Mouse (Mus musculus): Measurements from ENCODE around the gene Cltrn. TPM values are rescaled to one million over a fixed set of nuclear protein-coding genes. Genes with fewer than 3 reads are reported as not detected.

The Cltrn gene
- polyA plus RNA-seq (2015; fragmentation: Nextera tagmentation; extraction: Ambion mirVana), result 0.67 and 1.2 TPM in 2 replicates

DNA sequence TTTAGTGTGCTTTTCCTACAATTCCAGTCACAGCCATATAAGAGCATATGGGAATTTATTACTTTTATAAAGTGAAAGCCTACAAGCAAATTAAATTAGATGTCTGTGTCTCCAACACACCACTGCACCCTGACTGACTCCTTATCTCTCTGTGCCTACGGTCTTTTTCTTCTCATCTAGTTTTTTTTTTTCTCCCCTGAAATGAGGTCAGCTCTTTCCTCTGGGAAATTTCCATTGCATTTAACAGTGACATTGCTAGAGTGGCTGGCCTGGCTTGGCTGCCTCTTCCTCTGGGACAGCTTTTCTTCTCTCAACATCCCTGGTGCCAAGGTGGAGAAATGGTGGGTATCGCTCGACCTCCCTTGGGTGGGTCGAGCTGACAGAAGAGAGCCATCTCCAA lies at the start of gene Cltrn:
Gene Cltrn, plus strand, starts transcription at position 249 of the 400 bp plus-strand sequence.
- 63% methylated on average over 4 of the region's 4 CpGs for WGBS (ENCODE audit: insufficient replicate concordance)
- Histone ChIP-seq H3K27ac (replicated peaks) (no peak within 1 kb of the TSS), H3K9me3 (replicated peaks) (no peaks in the 10 kb centered on the region), H3K9ac (no peak within 1 kb of the TSS), H3K4me3 (replicated peaks) (no peak within 1 kb of the TSS), H3K36me3 (replicated peaks) (no peaks in the 10 kb centered on the region), H3K4me2 (no peak within 1 kb of the TSS), H3K27me3 (no peaks in the 10 kb centered on the region), H3K4me1 (replicated peaks) (peaks cover 28% of the 10 kb centered on the region)
- no peak for ATAC-seq (ENCODE audit: insufficient read depth)

DNA sequence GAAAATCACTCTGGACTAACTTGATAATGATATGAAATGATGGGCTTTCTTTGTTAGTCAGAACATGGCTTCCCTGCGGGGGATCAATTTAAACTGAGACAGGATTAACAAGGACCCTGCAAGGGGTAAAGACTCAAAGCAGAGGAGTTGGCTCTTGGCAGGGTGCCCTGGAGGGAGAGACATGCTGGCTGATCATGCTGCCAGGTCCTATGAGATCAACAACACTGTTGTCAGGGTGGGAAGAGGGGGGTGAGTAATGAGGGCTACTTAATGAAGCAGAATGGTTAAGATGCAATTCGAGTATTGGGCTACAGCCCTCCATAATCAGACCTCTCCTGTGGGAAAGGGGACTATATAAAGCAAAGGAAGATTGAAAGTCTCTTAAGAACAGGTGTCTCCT lies 49.7 kb upstream of the Cltrn start:
- H3K27me3 ChIP-seq, result no peaks in the 10 kb centered on the region; the same call in 1 of the 2 replicates
- H3K27ac ChIP-seq (replicated peaks), result no peak overlapping the region
- no peak overlapping the region for H3K9ac ChIP-seq
- no peak for ATAC-seq (ENCODE audit: insufficient read depth)
- no peak overlapping the region for H3K4me2 ChIP-seq
- H3K4me1 ChIP-seq (replicated peaks), result no peaks in the 10 kb centered on the region
- no peaks in the 10 kb centered on the region for H3K9me3 ChIP-seq (replicated peaks)
- H3K36me3 ChIP-seq (replicated peaks), result no peaks in the 10 kb centered on the region
- H3K4me3 ChIP-seq (replicated peaks), result no peak overlapping the region
- WGBS (ENCODE audit: insufficient replicate concordance), result 48% methylated on average over 2 of the region's 2 CpGs

DNA sequence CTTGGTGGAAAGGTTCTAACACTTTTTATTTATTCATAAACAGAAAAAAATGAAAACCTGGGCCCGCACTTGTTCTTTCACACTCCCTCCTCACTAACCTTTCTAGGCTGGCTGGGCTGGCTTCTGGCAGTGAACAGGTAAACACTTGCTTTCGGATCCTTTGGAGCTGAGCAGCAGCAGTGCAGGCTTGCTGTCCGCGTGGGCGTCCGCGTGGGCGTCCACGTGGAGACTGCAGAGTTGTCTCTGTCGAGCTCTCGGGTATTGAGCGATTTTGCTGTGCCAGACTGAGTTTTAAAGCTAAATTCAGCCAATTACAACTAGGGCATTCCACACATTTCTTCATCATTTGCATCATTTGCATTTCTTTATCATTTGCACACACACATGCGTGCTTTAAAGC lies 46.6 kb upstream of the Cltrn start:
- ATAC-seq (ENCODE audit: insufficient read depth), result no peak
- Histone ChIP-seq H3K36me3 (replicated peaks) (no peaks in the 10 kb centered on the region), H3K27me3 (no peaks in the 10 kb centered on the region; the same call in 1 of the 2 replicates), H3K27ac (replicated peaks) (no peak overlapping the region), H3K4me1 (replicated peaks) (no peaks in the 10 kb centered on the region), H3K4me2 (no peak overlapping the region), H3K9me3 (replicated peaks) (no peaks in the 10 kb centered on the region), H3K4me3 (replicated peaks) (no peak overlapping the region), H3K9ac (no peak overlapping the region)
- 59% methylated on average over 13 of the region's 13 CpGs for whole genome bisulfite sequencing (ENCODE audit: insufficient replicate concordance)

DNA sequence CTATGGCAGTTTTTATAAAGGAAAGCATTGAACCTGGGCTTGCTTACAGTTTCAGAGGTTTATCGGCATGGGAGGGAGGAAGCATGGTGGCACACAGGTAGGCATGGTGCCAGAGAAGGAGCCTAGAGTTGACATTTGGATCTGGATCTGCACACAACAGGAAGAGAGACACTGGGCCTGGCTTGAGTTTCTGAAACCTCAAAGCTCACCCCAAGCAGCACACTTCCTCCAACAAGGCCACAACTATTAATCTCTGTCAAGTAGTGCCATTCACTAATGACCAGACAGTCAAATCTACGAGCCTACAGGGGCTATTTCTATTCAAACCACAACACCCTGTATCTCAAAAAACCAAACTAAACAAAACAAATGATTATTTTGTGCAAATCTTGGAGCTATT lies 41.9 kb upstream of the Cltrn start:
- ATAC-seq (ENCODE audit: insufficient read depth), result no peak
- no peaks in the 10 kb centered on the region for H3K36me3 ChIP-seq (replicated peaks)
- 41% methylated on average over 2 of the region's 2 CpGs for WGBS (ENCODE audit: insufficient replicate concordance)
- H3K4me1 ChIP-seq (replicated peaks), result no peaks in the 10 kb centered on the region
- H3K27ac ChIP-seq (replicated peaks), result no peak overlapping the region
- no peaks in the 10 kb centered on the region for H3K9me3 ChIP-seq (replicated peaks)
- H3K9ac ChIP-seq, result no peak overlapping the region
- H3K4me3 ChIP-seq (replicated peaks), result no peak overlapping the region
- no peaks in the 10 kb centered on the region for H3K27me3 ChIP-seq
- no peak overlapping the region for H3K4me2 ChIP-seq

DNA sequence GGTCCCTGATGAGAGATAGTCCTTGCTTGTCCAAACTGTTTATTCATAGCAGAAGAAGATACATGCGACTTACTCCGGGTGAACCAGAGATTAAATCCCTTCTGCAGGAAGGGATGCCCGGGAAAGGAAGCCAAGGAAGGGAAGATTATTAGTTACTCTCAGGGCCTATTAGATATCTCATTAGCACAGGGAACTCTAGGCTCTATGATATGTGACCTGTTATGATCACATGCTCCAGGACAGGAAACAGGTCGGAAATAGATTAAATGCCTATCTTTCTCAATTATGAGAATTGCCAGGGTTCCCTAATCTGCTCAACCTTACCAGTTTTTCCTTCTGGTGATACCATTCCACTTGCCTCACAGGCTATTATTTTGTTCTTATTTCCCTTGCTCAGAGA lies 32.9 kb upstream of the Cltrn start:
- no peaks in the 10 kb centered on the region for H3K4me1 ChIP-seq (replicated peaks)
- 34% methylated on average over 4 of the region's 4 CpGs for WGBS (ENCODE audit: insufficient replicate concordance)
- no peak overlapping the region for H3K9ac ChIP-seq
- no peaks in the 10 kb centered on the region for H3K9me3 ChIP-seq (replicated peaks)
- no peaks in the 10 kb centered on the region for H3K36me3 ChIP-seq (replicated peaks)
- H3K27ac ChIP-seq (replicated peaks), result no peak overlapping the region
- no peak overlapping the region for H3K4me3 ChIP-seq (replicated peaks)
- no peaks in the 10 kb centered on the region for H3K27me3 ChIP-seq
- H3K4me2 ChIP-seq, result no peak overlapping the region
- no peak for ATAC-seq (ENCODE audit: insufficient read depth)

DNA sequence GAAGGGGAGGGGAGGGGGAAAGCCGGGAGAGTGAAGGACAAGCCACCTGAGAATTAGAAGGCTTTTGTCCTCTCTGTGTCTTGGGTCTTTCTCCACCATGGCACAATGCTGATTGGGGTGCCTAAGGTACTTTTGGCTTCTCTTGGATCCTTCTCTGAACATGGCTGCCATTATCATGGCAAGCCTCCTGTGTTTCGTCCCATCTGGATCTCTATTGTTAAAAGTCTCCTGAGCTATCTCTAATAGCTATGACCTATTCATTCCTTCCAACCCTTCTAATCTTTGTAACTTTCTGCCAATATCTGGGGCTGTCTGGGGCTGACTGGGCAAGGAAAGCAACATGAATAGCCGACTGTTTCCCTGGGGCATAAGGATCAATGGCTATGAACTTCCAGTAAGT lies 30.1 kb upstream of the Cltrn start:
- no peaks in the 10 kb centered on the region for H3K4me1 ChIP-seq (replicated peaks)

DNA sequence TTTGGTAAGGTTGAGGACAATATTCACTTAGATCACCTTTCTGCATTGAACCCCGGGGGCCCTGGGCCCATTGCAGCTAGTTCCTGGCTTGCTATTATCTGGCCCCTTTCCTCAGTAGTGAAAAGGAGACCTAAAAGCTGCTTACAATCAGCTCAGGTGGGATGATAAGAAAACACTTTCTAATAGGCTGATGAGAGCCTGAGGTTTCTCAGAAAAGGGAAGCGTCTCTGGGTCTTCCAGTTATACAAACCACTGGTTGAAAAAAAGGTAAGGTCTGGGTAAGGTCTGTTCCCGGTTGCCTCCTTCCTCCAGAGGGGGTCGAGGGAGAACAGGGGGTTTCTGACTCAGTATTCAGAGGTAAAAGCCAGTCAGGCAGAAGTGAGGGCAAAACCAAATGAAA lies 29.6 kb upstream of the Cltrn start:
- 38% methylated on average over 4 of the region's 4 CpGs for WGBS (ENCODE audit: insufficient replicate concordance)
- H3K9ac ChIP-seq, result no peak overlapping the region
- no peaks in the 10 kb centered on the region for H3K27me3 ChIP-seq
- no peak overlapping the region for H3K4me3 ChIP-seq (replicated peaks)
- no peaks in the 10 kb centered on the region for H3K9me3 ChIP-seq (replicated peaks)
- H3K27ac ChIP-seq (replicated peaks), result no peak overlapping the region
- H3K4me1 ChIP-seq (replicated peaks), result no peaks in the 10 kb centered on the region
- H3K4me2 ChIP-seq, result no peak overlapping the region
- ATAC-seq (ENCODE audit: insufficient read depth), result no peak
- H3K36me3 ChIP-seq (replicated peaks), result no peaks in the 10 kb centered on the region

More for the DNA sequence above, 30.1 kb upstream of the Cltrn start:
- H3K27me3 ChIP-seq, result no peaks in the 10 kb centered on the region
- H3K4me2 ChIP-seq, result no peak overlapping the region
- no peak overlapping the region for H3K9ac ChIP-seq
- no peaks in the 10 kb centered on the region for H3K9me3 ChIP-seq (replicated peaks)
- no peak overlapping the region for H3K4me3 ChIP-seq (replicated peaks)
- no peak overlapping the region for H3K27ac ChIP-seq (replicated peaks)
- WGBS (ENCODE audit: insufficient replicate concordance), result 62% methylated on average over 3 of the region's 3 CpGs
- ATAC-seq (ENCODE audit: insufficient read depth), result no peak
- H3K36me3 ChIP-seq (replicated peaks), result no peaks in the 10 kb centered on the region

DNA sequence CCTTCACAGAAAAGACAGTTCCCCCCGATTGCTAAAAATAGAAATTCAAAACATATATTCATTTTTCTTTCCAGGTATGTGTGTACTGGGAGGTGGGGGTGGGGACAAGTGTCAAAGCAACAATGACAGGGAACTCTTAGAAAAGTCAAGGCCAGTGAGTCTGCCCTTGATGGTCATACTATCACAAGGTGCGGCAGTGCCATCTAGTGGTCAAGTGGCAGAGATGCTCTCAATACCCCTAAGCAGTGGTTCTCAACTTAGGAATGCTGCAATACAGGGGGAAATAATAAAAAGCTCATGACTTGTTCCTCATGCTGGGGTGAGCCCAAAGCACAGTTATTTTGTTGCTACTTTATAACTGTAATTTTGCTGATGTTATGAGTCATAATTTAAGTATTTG lies 22.4 kb upstream of the Cltrn start:
- no peak overlapping the region for H3K27ac ChIP-seq (replicated peaks)
- H3K36me3 ChIP-seq (replicated peaks), result peaks cover 3% of the 10 kb centered on the region; the same call in 1 of the 2 replicates
- H3K4me1 ChIP-seq (replicated peaks), result no peaks in the 10 kb centered on the region
- H3K4me2 ChIP-seq, result no peak overlapping the region
- H3K9me3 ChIP-seq (replicated peaks), result no peaks in the 10 kb centered on the region
- H3K9ac ChIP-seq, result no peak overlapping the region
- H3K4me3 ChIP-seq (replicated peaks), result no peak overlapping the region
- ATAC-seq (ENCODE audit: insufficient read depth), result peak; percentile 54; the same call in 1 of the 2 replicates
- no peaks in the 10 kb centered on the region for H3K27me3 ChIP-seq
- WGBS (ENCODE audit: insufficient replicate concordance), result 13% methylated on average over 2 of the region's 2 CpGs

DNA sequence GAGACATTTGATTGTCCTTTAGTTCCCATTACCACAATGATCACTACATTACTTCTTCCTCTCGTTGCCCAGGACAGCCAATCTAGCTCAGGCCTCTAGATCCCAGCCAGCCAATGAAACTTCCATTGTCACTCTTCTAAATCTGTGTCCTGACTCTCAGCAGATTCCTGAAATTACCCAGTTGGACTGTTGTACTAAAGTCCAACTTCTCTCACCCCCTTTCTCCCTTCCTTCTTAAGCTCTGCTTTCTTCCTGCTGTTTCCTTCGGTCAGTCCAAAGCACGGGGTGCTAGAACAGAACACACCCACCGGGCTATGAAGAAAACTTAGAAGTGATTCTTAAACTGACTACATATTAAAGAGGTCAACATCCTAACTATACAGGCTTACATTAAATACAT lies 19.7 kb upstream of the Cltrn start:
- no peak overlapping the region for H3K4me2 ChIP-seq
- ATAC-seq (ENCODE audit: insufficient read depth), result no peak
- H3K9ac ChIP-seq, result no peak overlapping the region
- H3K27me3 ChIP-seq, result no peaks in the 10 kb centered on the region
- no peak overlapping the region for H3K4me3 ChIP-seq (replicated peaks)
- WGBS (ENCODE audit: insufficient replicate concordance), result 59% methylated on average over 4 of the region's 4 CpGs
- H3K27ac ChIP-seq (replicated peaks), result no peak overlapping the region
- H3K4me1 ChIP-seq (replicated peaks), result no peaks in the 10 kb centered on the region
- H3K9me3 ChIP-seq (replicated peaks), result no peaks in the 10 kb centered on the region
- peaks cover 25% of the 10 kb centered on the region for H3K36me3 ChIP-seq (replicated peaks)

DNA sequence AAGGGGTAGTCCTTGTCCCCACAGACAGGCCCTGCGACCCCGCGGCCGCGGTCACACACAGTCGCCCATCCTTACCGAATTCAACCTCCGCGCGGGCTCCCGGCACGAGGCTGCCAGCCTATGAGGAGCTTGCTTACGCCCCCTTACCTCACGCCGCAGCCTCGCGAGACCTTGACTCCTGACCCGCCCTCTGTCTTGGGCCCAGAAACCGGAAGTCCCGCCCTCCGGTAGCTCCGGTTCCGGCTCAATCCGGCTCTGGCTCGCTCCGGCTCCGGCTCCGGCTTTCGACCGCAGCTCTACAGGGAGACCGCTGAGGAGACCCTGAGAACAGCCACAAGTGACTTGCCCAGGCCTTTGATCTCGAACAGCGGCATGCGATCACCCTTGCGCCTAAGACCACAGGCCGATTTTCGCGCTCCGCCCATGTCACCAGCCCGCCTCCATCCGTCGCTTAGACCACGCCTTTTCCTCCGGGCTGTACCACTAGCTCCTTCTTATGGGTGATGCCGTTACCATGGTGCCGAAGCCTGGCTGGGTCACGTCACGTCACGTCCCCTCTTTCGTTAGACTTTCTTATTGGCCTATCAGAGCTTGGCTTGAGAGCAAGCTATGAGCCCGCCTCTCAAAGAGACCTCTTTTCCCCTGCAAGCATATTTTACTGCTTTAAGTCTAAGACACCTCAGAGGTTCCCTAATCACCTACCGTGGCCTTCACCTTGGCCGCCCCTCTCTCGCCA lies 12.4 kb upstream of the Cltrn start, which contains the start of gene Siah1b:
Gene Siah1b, minus strand, starts transcription at position 454 of the 736 bp plus-strand sequence.
- no peaks in the 10 kb centered on the region for H3K9me3 ChIP-seq (replicated peaks)
- H3K4me3 ChIP-seq (replicated peaks), result peak within 1 kb of the TSS; percentile 74
- no peaks in the 10 kb centered on the region for H3K27me3 ChIP-seq
- H3K4me2 ChIP-seq, result peak within 1 kb of the TSS; percentile 80
- 16% methylated on average over 54 of the region's 54 CpGs for WGBS (ENCODE audit: insufficient replicate concordance)
- peak within 1 kb of the TSS; percentile 84 for H3K27ac ChIP-seq (replicated peaks)
- H3K9ac ChIP-seq, result peak within 1 kb of the TSS; percentile 68
- peaks cover 8% of the 10 kb centered on the region; the same call in 1 of the 2 replicates for H3K4me1 ChIP-seq (replicated peaks)
- ATAC-seq (ENCODE audit: insufficient read depth), result peak; percentile 97
- peaks cover 22% of the 10 kb centered on the region for H3K36me3 ChIP-seq (replicated peaks)

DNA sequence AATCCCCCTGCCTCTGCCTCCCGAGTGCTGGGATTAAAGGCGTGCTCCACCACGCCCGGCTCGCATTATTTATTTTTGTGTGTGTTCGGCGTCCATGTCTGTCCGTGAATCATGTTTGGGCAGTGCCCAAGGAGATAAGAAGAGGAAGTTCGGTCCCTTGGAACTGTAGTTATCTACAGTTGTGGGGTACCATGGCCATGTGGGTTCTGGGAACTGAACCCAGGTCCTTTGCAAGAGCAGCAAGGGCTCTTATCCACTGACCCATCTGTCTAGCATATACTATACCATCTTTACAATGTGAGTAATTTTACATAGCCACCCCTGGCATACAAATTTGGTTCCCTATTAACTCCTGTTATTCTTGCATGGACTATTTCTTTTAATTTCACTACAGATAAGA lies 6.6 kb upstream of the Cltrn start:
- Histone ChIP-seq H3K9me3 (replicated peaks) (no peaks in the 10 kb centered on the region), H3K4me2 (no peak overlapping the region), H3K4me1 (replicated peaks) (peaks cover 9% of the 10 kb centered on the region), H3K36me3 (replicated peaks) (no peaks in the 10 kb centered on the region), H3K9ac (no peak overlapping the region), H3K4me3 (replicated peaks) (no peak overlapping the region), H3K27me3 (no peaks in the 10 kb centered on the region), H3K27ac (replicated peaks) (no peak overlapping the region)
- WGBS (ENCODE audit: insufficient replicate concordance), result 46% methylated on average over 9 of the region's 9 CpGs
- peak; percentile 73; the same call in 1 of the 2 replicates for ATAC-seq (ENCODE audit: insufficient read depth)

DNA sequence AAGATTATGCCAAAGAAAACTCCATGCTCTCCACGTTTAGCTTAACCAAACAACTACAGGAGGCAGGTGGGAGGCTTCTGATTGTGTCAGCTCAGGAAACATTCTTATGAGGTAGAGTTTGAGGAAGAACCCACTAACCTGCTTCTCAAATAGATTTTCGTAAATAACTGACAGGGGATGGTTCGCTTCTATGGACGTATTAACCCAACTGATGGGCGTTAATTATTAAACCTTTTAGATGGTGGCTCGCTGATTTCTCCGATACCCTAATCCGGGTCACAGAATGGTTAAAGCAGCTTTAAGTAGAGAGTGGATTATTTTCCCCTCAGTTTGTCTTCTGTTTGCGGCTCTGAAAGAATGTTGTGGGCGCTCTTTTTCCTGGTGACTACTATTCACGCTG lies 1.3 kb downstream of the Cltrn start:
- 77% methylated on average over 11 of the region's 11 CpGs for WGBS (ENCODE audit: insufficient replicate concordance)
- peaks cover 32% of the 10 kb centered on the region for H3K4me1 ChIP-seq (replicated peaks)
- H3K36me3 ChIP-seq (replicated peaks), result no peaks in the 10 kb centered on the region
- H3K4me2 ChIP-seq, result no peak overlapping the region; the same call in 1 of the 2 replicates
- no peak overlapping the region for H3K9ac ChIP-seq
- no peak overlapping the region for H3K4me3 ChIP-seq (replicated peaks)
- ATAC-seq (ENCODE audit: insufficient read depth), result no peak
- no peaks in the 10 kb centered on the region for H3K27me3 ChIP-seq
- H3K27ac ChIP-seq (replicated peaks), result no peak overlapping the region
- H3K9me3 ChIP-seq (replicated peaks), result no peaks in the 10 kb centered on the region

All from liver, embryonic 15.5 days (tissue).